Comparison of ENCODE assay signal across 11 mouse cellular contexts in the genomic region with DNA sequence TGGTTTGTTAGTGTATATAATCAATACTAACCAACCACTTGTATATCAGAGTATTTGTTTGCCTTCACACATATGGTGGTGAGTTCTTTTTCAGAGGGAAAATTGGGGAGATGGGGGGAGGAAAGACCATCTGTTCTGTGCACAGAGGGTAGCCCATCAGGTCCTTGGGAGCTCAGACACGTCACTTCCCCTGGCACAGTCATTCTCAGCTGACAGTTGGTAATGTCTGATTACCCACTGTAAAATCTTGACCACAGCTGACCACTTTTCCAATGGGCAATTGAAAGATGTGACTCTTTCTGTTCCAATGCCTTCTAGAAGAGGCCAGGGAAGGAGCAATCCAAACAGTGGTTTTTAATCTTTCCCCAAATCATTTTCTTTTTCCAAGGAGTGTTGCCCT.
DNase-seq lines count a peak whose midpoint lies in the region; ATAC-seq and TF ChIP-seq lines count a peak whose summit lies in the region.
"Had no signal": no experiment of that assay in that cellular context is flagged by ENCODE, and none has a peak within 500 bp of the region (broad histone marks: within the 10 kb centered on the region; RNA-seq: fewer than 3 reads in every experiment).

No protein-coding gene starts in this region.

- no peaks in the 10 kb centered on the region for H3K9me3 ChIP-seq in embryonic facial prominence, embryonic 14.5 days (ENCODE audit: control insufficient read depth, low read length)
- H3K9me3 ChIP-seq in liver, embryonic 15.5 days (replicated peaks), result no peaks in the 10 kb centered on the region

- no peaks in the 10 kb centered on the region for H3K27me3 ChIP-seq in kidney, adult 2 months (replicated peaks; ENCODE audit: control insufficient read depth, insufficient read depth, low read length)
- H3K27me3 ChIP-seq in Patski, result no peaks in the 10 kb centered on the region
- no peaks in the 10 kb centered on the region for H3K27me3 ChIP-seq in embryonic facial prominence, embryonic 14.5 days (replicated peaks; ENCODE audit: control insufficient read depth, insufficient read depth, low read length)
- H3K27me3 ChIP-seq in liver, embryonic 15.5 days, result no peaks in the 10 kb centered on the region

- TF ChIP-seq POLR2A in kidney, adult 2 months (IDR thresholded peaks at IDR 0.05; ENCODE audit: low read depth, low read length), result no peak

- H3K4me1 ChIP-seq in kidney, adult 2 months (ENCODE audit: control insufficient read depth, insufficient read depth, low read length), result peaks cover 63% of the 10 kb centered on the region
- H3K4me1 ChIP-seq in embryonic facial prominence, embryonic 14.5 days (ENCODE audit: control insufficient read depth, insufficient read depth, low read length), result peaks cover 20% of the 10 kb centered on the region
- peaks cover 98% of the 10 kb centered on the region for H3K4me1 ChIP-seq in liver, embryonic 15.5 days (replicated peaks)

- peak; percentile 42 for ATAC-seq in Patski
- no peak for ATAC-seq in embryonic facial prominence, embryonic 14.5 days (ENCODE audit: low read depth)
- no peak for ATAC-seq in liver, embryonic 15.5 days (ENCODE audit: insufficient read depth)
- ATAC-seq: hindbrain, postnatal 0 days; midbrain, embryonic 16.5 days had no signal

- H3K4me3 ChIP-seq in kidney, adult 2 months (ENCODE audit: insufficient read depth, low read depth, low read length), result no peak overlapping the region
- no peak overlapping the region for H3K4me3 ChIP-seq in embryonic facial prominence, embryonic 14.5 days (ENCODE audit: low read depth, low read length)
- H3K4me3 ChIP-seq in liver, embryonic 15.5 days (replicated peaks), result 0 out of 2 replicates have a peak overlapping the region, but pooled peaks have one; percentile 17
- H3K4me3 ChIP-seq: left cerebral cortex, adult 2 months had no signal

- POLR2A ChIA-PET in Patski (lab: Charles Lee), result interaction anchor here (1.0 kb wide), 1 partner anchor 14 kb away, joined by 5 read pairs; no protein-coding TSS in a partner anchor

- CTCF ChIA-PET in Patski (lab: Charles Lee), result interaction anchor here (1.4 to 1.7 kb wide), 2 partner anchors 8 to 13 kb away, joined by 3 to 7 read pairs; no protein-coding TSS in a partner anchor

- no peak overlapping the region for H3K9ac ChIP-seq in embryonic facial prominence, embryonic 14.5 days (ENCODE audit: low read depth, low read length)
- 0 out of 2 replicates have a peak overlapping the region, but pooled peaks have one; percentile 21 for H3K9ac ChIP-seq in liver, embryonic 15.5 days

- TF ChIP-seq CTCF in kidney, adult 2 months (conservative IDR thresholded peaks at IDR 0.05; ENCODE audit: insufficient read depth, insufficient read length, low read depth, low read length), result no peak
- no peak for TF ChIP-seq CTCF in Patski (IDR thresholded peaks at IDR 0.05)

- in situ Hi-C loops in Patski (cut with MboI; ENCODE audit: low pct_unique_long_range_greater_than_20kb), result no loop called here

- H3K27ac ChIP-seq in kidney, adult 2 months (ENCODE audit: insufficient read depth, low read depth, low read length), result peak overlapping the region; percentile 71
- H3K27ac ChIP-seq in embryonic facial prominence, embryonic 14.5 days (replicated peaks; ENCODE audit: low read depth, low read length), result peak overlapping the region; percentile 40; the same call in 1 of the 2 replicates
- H3K27ac ChIP-seq in liver, embryonic 15.5 days (replicated peaks), result peak overlapping the region; percentile 83
- H3K27ac ChIP-seq: hindbrain, postnatal 0 days; left cerebral cortex, adult 2 months had no signal

- 30% methylated on average over 1 of the region's 1 CpGs for WGBS in kidney, adult 2 months
- WGBS in embryonic facial prominence, embryonic 14.5 days, result 26% methylated on average over 1 of the region's 1 CpGs
- 17% methylated on average over 1 of the region's 1 CpGs for WGBS in liver, embryonic 15.5 days (ENCODE audit: insufficient replicate concordance)

- no peaks in the 10 kb centered on the region for H3K36me3 ChIP-seq in kidney, adult 2 months (ENCODE audit: control insufficient read depth, insufficient read depth, low read length)
- H3K36me3 ChIP-seq in embryonic facial prominence, embryonic 14.5 days (ENCODE audit: control insufficient read depth, insufficient read depth, low read length), result no peaks in the 10 kb centered on the region
- H3K36me3 ChIP-seq in liver, embryonic 15.5 days (replicated peaks), result no peaks in the 10 kb centered on the region

- DNase-seq in kidney, adult 2 months, result no peak
- DNase-seq in kidney, adult 11 months, result no peak
- peak; percentile 58 for DNase-seq in Patski (ENCODE audit: low read depth, low spot score)
- no peak for DNase-seq in embryonic facial prominence, embryonic 14.5 days (ENCODE audit: low spot score)
- DNase-seq in ovary, postnatal 36 days (ENCODE audit: low spot score), result no peak
- DNase-seq in cerebellum, postnatal 36 days, result no peak
- DNase-seq in gastrocnemius, adult 8-10 months (ENCODE audit: low spot score in 2 of 2), result no peak

- H3K4me2 ChIP-seq in embryonic facial prominence, embryonic 14.5 days (ENCODE audit: low read depth, low read length), result no peak overlapping the region
- H3K4me2 ChIP-seq in liver, embryonic 15.5 days, result peak overlapping the region; percentile 58
